Mouse (Mus musculus): Measurements from ENCODE around the gene Utp4. TPM values are rescaled to one million over a fixed set of nuclear protein-coding genes. Genes with fewer than 3 reads are reported as not detected.

The Utp4 gene
- polyA plus RNA-seq, 1 experiment from 2014 or later, result 93.0 TPM

DNA sequence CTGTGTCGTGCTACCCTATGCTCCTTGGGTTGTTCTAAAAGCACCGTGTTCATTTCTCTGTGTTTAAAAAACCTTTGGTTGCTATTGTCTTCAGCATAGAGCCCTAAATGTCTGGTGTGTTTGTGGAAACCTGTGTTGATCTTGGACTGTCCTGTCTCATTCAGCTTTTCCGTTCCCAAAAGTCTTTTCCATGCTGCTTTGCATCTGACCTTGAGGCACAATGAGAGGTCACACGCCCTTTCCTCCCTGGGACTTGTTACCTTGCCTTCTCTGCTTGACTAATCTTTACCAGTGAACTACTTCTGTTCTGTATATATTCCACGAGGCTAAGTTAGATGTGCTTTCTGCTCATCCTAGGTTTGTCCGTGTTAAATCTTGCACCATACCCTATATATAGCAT, 14.0 kb downstream of the Utp4 start:
- Histone ChIP-seq H3K4me3 (ENCODE audit: low read depth, low read length) (no peak overlapping the region), H3K4me1 (ENCODE audit: control insufficient read depth, insufficient read depth, low read length) (no peaks in the 10 kb centered on the region), H3K9ac (replicated peaks; ENCODE audit: low read length) (no peak overlapping the region), H3K27me3 (ENCODE audit: control insufficient read depth, insufficient read depth, low read length) (no peaks in the 10 kb centered on the region), H3K9me3 (replicated peaks; ENCODE audit: control insufficient read depth, low read length) (no peaks in the 10 kb centered on the region), H3K36me3 (replicated peaks; ENCODE audit: control insufficient read depth, insufficient read depth, low read depth, low read length) (peaks cover 7% of the 10 kb centered on the region), H3K4me2 (ENCODE audit: low read depth, low read length) (no peak overlapping the region), H3K27ac (replicated peaks; ENCODE audit: low read depth, low read length) (no peak overlapping the region)
- WGBS, result 90% methylated on average over 6 of the region's 6 CpGs
- DNase-seq (ENCODE audit: low spot score), result no peak
- no peak for ATAC-seq (replicated peaks; ENCODE audit: insufficient number of reproducible peaks, low FRiP score, low TSS enrichment, low read depth)

GRCm38 (mm10) chr8:106908291-106908690, 14.9 kb downstream of the Utp4 start:
- H3K36me3 ChIP-seq (replicated peaks; ENCODE audit: control insufficient read depth, insufficient read depth, low read depth, low read length), result peaks cover 7% of the 10 kb centered on the region
- no peak overlapping the region for H3K27ac ChIP-seq (replicated peaks; ENCODE audit: low read depth, low read length)

DNA sequence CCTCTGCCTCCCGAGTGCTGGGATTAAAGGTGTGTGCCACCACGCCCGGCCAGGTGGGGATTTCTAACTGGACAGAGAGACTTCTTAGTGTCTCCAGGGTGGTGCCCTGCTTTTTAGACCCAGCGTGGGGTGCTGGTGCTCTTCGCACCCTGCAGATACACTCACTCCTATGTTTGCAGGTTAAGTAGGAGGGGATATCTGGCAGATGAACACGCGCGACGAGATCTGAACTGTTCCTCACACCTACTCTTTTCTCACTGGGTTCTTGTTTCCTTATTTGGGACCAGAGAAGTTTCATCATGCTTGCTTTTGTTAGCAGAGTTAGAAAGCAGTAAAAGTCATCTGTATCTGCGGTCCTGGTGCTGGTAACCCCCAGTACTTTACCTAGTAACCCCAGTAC, 20.2 kb downstream of the Utp4 start:
- Histone ChIP-seq H3K4me1 (ENCODE audit: control insufficient read depth, insufficient read depth, low read length) (no peaks in the 10 kb centered on the region), H3K9me3 (replicated peaks; ENCODE audit: control insufficient read depth, low read length) (no peaks in the 10 kb centered on the region), H3K9ac (replicated peaks; ENCODE audit: low read length) (no peak overlapping the region), H3K27ac (replicated peaks; ENCODE audit: low read depth, low read length) (no peak overlapping the region), H3K4me2 (ENCODE audit: low read depth, low read length) (no peak overlapping the region), H3K4me3 (ENCODE audit: low read depth, low read length) (no peak overlapping the region), H3K27me3 (ENCODE audit: control insufficient read depth, insufficient read depth, low read length) (no peaks in the 10 kb centered on the region), H3K36me3 (replicated peaks; ENCODE audit: control insufficient read depth, insufficient read depth, low read depth, low read length) (peaks cover 7% of the 10 kb centered on the region)
- WGBS, result 92% methylated on average over 10 of the region's 10 CpGs
- ATAC-seq (replicated peaks; ENCODE audit: insufficient number of reproducible peaks, low FRiP score, low TSS enrichment, low read depth) (no peak), DNase-seq (ENCODE audit: low spot score) (no peak)

More at GRCm38 (mm10) chr8:106908291-106908690, 14.9 kb downstream of the Utp4 start:
- H3K4me1 ChIP-seq (ENCODE audit: control insufficient read depth, insufficient read depth, low read length), result no peaks in the 10 kb centered on the region
- no peak for DNase-seq (ENCODE audit: low spot score)
- H3K9me3 ChIP-seq (replicated peaks; ENCODE audit: control insufficient read depth, low read length), result no peaks in the 10 kb centered on the region
- H3K27me3 ChIP-seq (ENCODE audit: control insufficient read depth, insufficient read depth, low read length), result no peaks in the 10 kb centered on the region
- no peak overlapping the region for H3K9ac ChIP-seq (replicated peaks; ENCODE audit: low read length)
- H3K4me2 ChIP-seq (ENCODE audit: low read depth, low read length), result no peak overlapping the region
- H3K4me3 ChIP-seq (ENCODE audit: low read depth, low read length), result no peak overlapping the region
- WGBS, result 91% methylated on average over 7 of the region's 7 CpGs
- ATAC-seq (replicated peaks; ENCODE audit: insufficient number of reproducible peaks, low FRiP score, low TSS enrichment, low read depth), result no peak

GRCm38 (mm10) chr8:106919721-106920394, 26.4 kb downstream of the Utp4 start:
- ATAC-seq (replicated peaks; ENCODE audit: insufficient number of reproducible peaks, low FRiP score, low TSS enrichment, low read depth) (no peak), DNase-seq (ENCODE audit: low spot score) (no peak)
- Histone ChIP-seq H3K27me3 (ENCODE audit: control insufficient read depth, insufficient read depth, low read length) (no peaks in the 10 kb centered on the region), H3K4me3 (ENCODE audit: low read depth, low read length) (no peak overlapping the region), H3K4me2 (ENCODE audit: low read depth, low read length) (no peak overlapping the region), H3K36me3 (replicated peaks; ENCODE audit: control insufficient read depth, insufficient read depth, low read depth, low read length) (peaks cover 8% of the 10 kb centered on the region), H3K27ac (replicated peaks; ENCODE audit: low read depth, low read length) (no peak overlapping the region), H3K9ac (replicated peaks; ENCODE audit: low read length) (no peak overlapping the region), H3K4me1 (ENCODE audit: control insufficient read depth, insufficient read depth, low read length) (no peaks in the 10 kb centered on the region), H3K9me3 (replicated peaks; ENCODE audit: control insufficient read depth, low read length) (no peaks in the 10 kb centered on the region)
- 89% methylated on average over 8 of the region's 8 CpGs for WGBS

GRCm38 (mm10) chr8:106920395-106920741, 26.9 kb downstream of the Utp4 start:
- Histone ChIP-seq H3K9ac (replicated peaks; ENCODE audit: low read length) (no peak overlapping the region), H3K4me2 (ENCODE audit: low read depth, low read length) (no peak overlapping the region), H3K4me1 (ENCODE audit: control insufficient read depth, insufficient read depth, low read length) (no peaks in the 10 kb centered on the region), H3K9me3 (replicated peaks; ENCODE audit: control insufficient read depth, low read length) (no peaks in the 10 kb centered on the region), H3K27ac (replicated peaks; ENCODE audit: low read depth, low read length) (no peak overlapping the region), H3K36me3 (replicated peaks; ENCODE audit: control insufficient read depth, insufficient read depth, low read depth, low read length) (peaks cover 8% of the 10 kb centered on the region), H3K27me3 (ENCODE audit: control insufficient read depth, insufficient read depth, low read length) (no peaks in the 10 kb centered on the region), H3K4me3 (ENCODE audit: low read depth, low read length) (no peak overlapping the region)
- ATAC-seq (replicated peaks; ENCODE audit: insufficient number of reproducible peaks, low FRiP score, low TSS enrichment, low read depth) (no peak), DNase-seq (ENCODE audit: low spot score) (no peak)
- 93% methylated on average over 5 of the region's 5 CpGs for WGBS

- Histone ChIP-seq H3K27ac (replicated peaks; ENCODE audit: low read depth, low read length) (no peak overlapping the region), H3K36me3 (replicated peaks; ENCODE audit: control insufficient read depth, insufficient read depth, low read depth, low read length) (peaks cover 2% of the 10 kb centered on the region)
- ATAC-seq (replicated peaks; ENCODE audit: insufficient number of reproducible peaks, low FRiP score, low TSS enrichment, low read depth), result no peak
Observed at GRCm38 (mm10) chr8:106924057-106924456, 30.6 kb downstream of the Utp4 start.

GRCm38 (mm10) chr8:106924904-106925349, 31.5 kb downstream of the Utp4 start:
- no peaks in the 10 kb centered on the region for H3K27me3 ChIP-seq (ENCODE audit: control insufficient read depth, insufficient read depth, low read length)
- H3K4me1 ChIP-seq (ENCODE audit: control insufficient read depth, insufficient read depth, low read length), result no peaks in the 10 kb centered on the region
- H3K4me3 ChIP-seq (ENCODE audit: low read depth, low read length), result no peak overlapping the region
- H3K9ac ChIP-seq (replicated peaks; ENCODE audit: low read length), result no peak overlapping the region
- H3K27ac ChIP-seq (replicated peaks; ENCODE audit: low read depth, low read length), result no peak overlapping the region
- H3K9me3 ChIP-seq (replicated peaks; ENCODE audit: control insufficient read depth, low read length), result no peaks in the 10 kb centered on the region
- DNase-seq (ENCODE audit: low spot score), result no peak
- WGBS, result 85% methylated on average over 8 of the region's 8 CpGs
- ATAC-seq (replicated peaks; ENCODE audit: insufficient number of reproducible peaks, low FRiP score, low TSS enrichment, low read depth), result no peak
- no peak overlapping the region for H3K4me2 ChIP-seq (ENCODE audit: low read depth, low read length)
- no peaks in the 10 kb centered on the region for H3K36me3 ChIP-seq (replicated peaks; ENCODE audit: control insufficient read depth, insufficient read depth, low read depth, low read length)

More at GRCm38 (mm10) chr8:106924057-106924456, 30.6 kb downstream of the Utp4 start:
- Histone ChIP-seq H3K4me3 (ENCODE audit: low read depth, low read length) (no peak overlapping the region), H3K4me2 (ENCODE audit: low read depth, low read length) (no peak overlapping the region), H3K9ac (replicated peaks; ENCODE audit: low read length) (no peak overlapping the region), H3K9me3 (replicated peaks; ENCODE audit: control insufficient read depth, low read length) (no peaks in the 10 kb centered on the region), H3K27me3 (ENCODE audit: control insufficient read depth, insufficient read depth, low read length) (no peaks in the 10 kb centered on the region), H3K4me1 (ENCODE audit: control insufficient read depth, insufficient read depth, low read length) (no peaks in the 10 kb centered on the region)
- DNase-seq (ENCODE audit: low spot score), result no peak
- 85% methylated on average over 4 of the region's 4 CpGs for whole genome bisulfite sequencing

GRCm38 (mm10) chr8:106925446-106925845, 32.0 kb downstream of the Utp4 start:
- Histone ChIP-seq H3K36me3 (replicated peaks; ENCODE audit: control insufficient read depth, insufficient read depth, low read depth, low read length) (no peaks in the 10 kb centered on the region), H3K4me1 (ENCODE audit: control insufficient read depth, insufficient read depth, low read length) (no peaks in the 10 kb centered on the region), H3K9me3 (replicated peaks; ENCODE audit: control insufficient read depth, low read length) (no peaks in the 10 kb centered on the region), H3K27me3 (ENCODE audit: control insufficient read depth, insufficient read depth, low read length) (no peaks in the 10 kb centered on the region), H3K4me2 (ENCODE audit: low read depth, low read length) (no peak overlapping the region), H3K4me3 (ENCODE audit: low read depth, low read length) (no peak overlapping the region), H3K27ac (replicated peaks; ENCODE audit: low read depth, low read length) (no peak overlapping the region), H3K9ac (replicated peaks; ENCODE audit: low read length) (no peak overlapping the region)
- WGBS, result 87% methylated on average over 4 of the region's 4 CpGs
- ATAC-seq (replicated peaks; ENCODE audit: insufficient number of reproducible peaks, low FRiP score, low TSS enrichment, low read depth) (no peak), DNase-seq (ENCODE audit: low spot score) (no peak)
